Mouse (Mus musculus): Measurements from ENCODE around the gene Phf20.

DNA sequence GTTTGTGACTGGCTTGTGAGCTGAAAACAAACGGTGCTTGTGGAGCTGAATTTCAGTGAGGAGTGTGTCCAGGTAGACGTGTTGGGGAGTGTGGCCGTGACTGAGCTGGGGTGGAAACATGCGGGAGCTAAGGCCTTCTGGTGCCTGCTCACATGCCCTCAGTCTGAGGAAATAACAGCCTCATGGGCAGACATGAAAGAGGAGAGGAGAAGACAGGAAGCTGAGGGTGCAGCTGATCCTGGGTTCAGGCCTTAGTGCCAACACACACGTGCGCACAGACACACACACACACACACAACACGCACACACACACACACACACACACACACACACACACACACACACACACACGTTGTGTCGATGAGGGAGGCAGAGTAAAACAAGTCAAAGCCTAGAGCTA, 71.4 kb downstream of the Phf20 start:
- TF ChIP-seq CTCF (IDR thresholded peaks at IDR 0.05; ENCODE audit: control insufficient read depth, insufficient read depth, low read length) (no peak), POLR2A (IDR thresholded peaks at IDR 0.05; ENCODE audit: borderline replicate concordance, control insufficient read depth, low read depth, low read length) (no peak)

Data from bone marrow, adult 2 months (tissue).